31 mouse cellular contexts compared by ENCODE assay signal in the genomic region with DNA sequence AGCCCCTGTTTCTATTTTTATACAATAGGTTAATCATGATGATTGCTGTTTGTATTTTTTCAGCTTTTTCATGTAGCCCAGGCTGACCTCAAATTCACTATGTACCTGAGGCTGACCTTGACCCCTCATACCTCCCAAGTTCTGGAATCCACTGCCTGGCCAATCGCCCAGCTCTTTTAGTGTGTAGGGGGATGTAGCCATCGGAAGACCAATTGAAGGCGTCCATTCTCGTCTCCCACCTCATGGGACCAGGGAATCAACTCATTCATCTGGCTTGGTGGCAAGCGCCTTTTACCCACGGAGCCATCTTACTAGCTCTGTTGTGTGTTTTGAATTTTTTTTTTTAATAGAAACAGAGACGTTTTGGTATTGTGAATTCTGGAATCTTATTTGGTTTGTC.
"Had no signal": no experiment of that assay in that cellular context is flagged by ENCODE, and none has a peak within 500 bp of the region (broad histone marks: within the 10 kb centered on the region; RNA-seq: fewer than 3 reads in every experiment).

No protein-coding gene starts in this region.

- H3K4me3 ChIP-seq: left cerebral cortex, adult 2 months; limb, embryonic 10.5 days; limb, embryonic 12.5 days; limb, embryonic 13.5 days; limb, embryonic 15.5 days; liver, embryonic 12.5 days; liver, embryonic 13.5 days; liver, embryonic 15.5 days; lung, embryonic 15.5 days; megakaryocyte, embryonic 14.5 days; midbrain, embryonic 10.5 days; midbrain, embryonic 12.5 days; midbrain, embryonic 13.5 days; midbrain, embryonic 15.5 days; myocyte; neural tube, embryonic 12.5 days; neural tube, embryonic 13.5 days had no signal

- ATAC-seq: liver, embryonic 12.5 days; liver, postnatal 0 days; lung, postnatal 0 days; midbrain, embryonic 13.5 days; midbrain, embryonic 15.5 days had no signal

- DNase-seq: left cerebral cortex, postnatal 4 days; liver, embryonic 13.5 days; liver, postnatal 0 days; lung, adult 18-20 months; lung, adult 2 months; lung, embryonic 14.5 days; lung, postnatal 10 days; lung, postnatal 14 days; lung, postnatal 36 days; lung, postnatal 4 days; midbrain, embryonic 14.5 days had no signal

- H3K9ac ChIP-seq: limb, embryonic 12.5 days; limb, embryonic 13.5 days; limb, embryonic 15.5 days; liver, embryonic 12.5 days; liver, embryonic 13.5 days; liver, embryonic 14.5 days; liver, embryonic 15.5 days; liver, postnatal 0 days; lung, embryonic 14.5 days; lung, embryonic 15.5 days; midbrain, embryonic 12.5 days; midbrain, embryonic 13.5 days; midbrain, embryonic 15.5 days; neural tube, embryonic 12.5 days; neural tube, embryonic 13.5 days had no signal

- H3K4me2 ChIP-seq: limb, embryonic 12.5 days; limb, embryonic 13.5 days; limb, embryonic 15.5 days; liver, embryonic 11.5 days; liver, embryonic 12.5 days; liver, embryonic 13.5 days; liver, embryonic 15.5 days; lung, embryonic 14.5 days; lung, embryonic 15.5 days; midbrain, embryonic 12.5 days; midbrain, embryonic 13.5 days; midbrain, embryonic 15.5 days; neural tube, embryonic 12.5 days; neural tube, embryonic 13.5 days had no signal

- H3K9me3 ChIP-seq: limb, embryonic 10.5 days; limb, embryonic 12.5 days; limb, embryonic 13.5 days; limb, embryonic 15.5 days; liver, embryonic 12.5 days; liver, embryonic 13.5 days; liver, embryonic 15.5 days; lung, embryonic 15.5 days; megakaryocyte, embryonic 14.5 days; midbrain, embryonic 10.5 days; midbrain, embryonic 12.5 days; midbrain, embryonic 13.5 days; midbrain, embryonic 15.5 days; neural tube, embryonic 12.5 days; neural tube, embryonic 13.5 days had no signal

- H3K27me3 ChIP-seq: limb, embryonic 12.5 days; limb, embryonic 13.5 days; limb, embryonic 15.5 days; liver, embryonic 12.5 days; liver, embryonic 13.5 days; liver, embryonic 15.5 days; lung, embryonic 15.5 days; megakaryocyte, embryonic 14.5 days; midbrain, embryonic 12.5 days; midbrain, embryonic 13.5 days; midbrain, embryonic 15.5 days; neural tube, embryonic 12.5 days; neural tube, embryonic 13.5 days had no signal

- H3K27ac ChIP-seq: left cerebral cortex, adult 2 months; limb, embryonic 10.5 days; limb, embryonic 12.5 days; limb, embryonic 13.5 days; limb, embryonic 15.5 days; liver, embryonic 12.5 days; liver, embryonic 13.5 days; liver, embryonic 14.5 days; liver, embryonic 15.5 days; lung, embryonic 15.5 days; macrophage; midbrain, embryonic 10.5 days; midbrain, embryonic 12.5 days; midbrain, embryonic 13.5 days; midbrain, embryonic 15.5 days; neural tube, embryonic 12.5 days; neural tube, embryonic 13.5 days had no signal

- H3K4me1 ChIP-seq: limb, embryonic 10.5 days; limb, embryonic 12.5 days; limb, embryonic 13.5 days; limb, embryonic 15.5 days; liver, embryonic 12.5 days; liver, embryonic 13.5 days; lung, embryonic 15.5 days; midbrain, embryonic 10.5 days; midbrain, embryonic 12.5 days; midbrain, embryonic 13.5 days; midbrain, embryonic 15.5 days; neural tube, embryonic 12.5 days; neural tube, embryonic 13.5 days had no signal
